Mouse (Mus musculus): Measurements from ENCODE around the gene Nxt1. TPM values are rescaled to one million over a fixed set of nuclear protein-coding genes. Genes with fewer than 3 reads are reported as not detected.

Nxt1 gene
- polyA plus RNA-seq, 1 experiment from 2014 or later: 50.4 TPM

- Histone ChIP-seq H3K4me2 (no peak overlapping the region), H3K4me3 (no peak overlapping the region), H3K9ac (no peak overlapping the region), H3K9me3 (no peaks in the 10 kb centered on the region), H3K27me3 (replicated peaks) (no peaks in the 10 kb centered on the region), H3K27ac (replicated peaks) (no peak overlapping the region), H3K36me3 (peaks cover 94% of the 10 kb centered on the region), H3K4me1 (peaks cover 14% of the 10 kb centered on the region)
- 90% methylated on average over 6 of the region's 6 CpGs for WGBS
- no peak for ATAC-seq (ENCODE audit: extremely low read depth, insufficient number of reproducible peaks, low FRiP score, low TSS enrichment)
Measured at GRCm38 (mm10) chr2:148689444-148690140, 17.2 kb downstream of the Nxt1 start.

- Histone ChIP-seq H3K4me2 (no peak overlapping the region), H3K9me3 (no peaks in the 10 kb centered on the region), H3K9ac (no peak overlapping the region), H3K27ac (replicated peaks) (no peak overlapping the region), H3K27me3 (replicated peaks) (no peaks in the 10 kb centered on the region), H3K36me3 (peaks cover 94% of the 10 kb centered on the region), H3K4me1 (peaks cover 14% of the 10 kb centered on the region), H3K4me3 (no peak overlapping the region)
- WGBS: 93% methylated on average over 3 of the region's 3 CpGs
- no peak for ATAC-seq (ENCODE audit: extremely low read depth, insufficient number of reproducible peaks, low FRiP score, low TSS enrichment)
Measured at GRCm38 (mm10) chr2:148690291-148690690, 17.9 kb downstream of the Nxt1 start.

DNA sequence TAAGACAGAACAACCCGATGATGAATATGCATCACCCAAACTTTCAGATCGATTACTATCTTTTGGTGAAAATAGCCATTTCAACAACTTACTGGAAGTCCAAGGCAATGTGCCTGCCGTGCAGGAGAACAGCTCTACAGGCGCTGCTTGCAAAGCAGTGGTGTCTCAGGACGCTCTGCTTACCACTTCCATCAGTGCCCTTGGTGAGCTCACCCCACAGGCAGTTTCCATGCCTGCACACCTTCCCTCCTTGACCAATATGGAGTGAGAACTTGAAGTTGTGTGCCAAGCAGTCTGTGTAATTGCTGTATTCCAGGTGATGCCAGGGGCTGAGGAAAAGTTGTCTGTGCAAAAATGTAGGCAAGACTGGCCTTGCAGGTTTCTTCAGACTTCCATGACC is 18.4 kb downstream of the Nxt1 start:
- Histone ChIP-seq H3K27ac (replicated peaks) (no peak overlapping the region), H3K27me3 (replicated peaks) (no peaks in the 10 kb centered on the region), H3K9me3 (no peaks in the 10 kb centered on the region), H3K4me2 (no peak overlapping the region), H3K4me3 (no peak overlapping the region), H3K36me3 (peaks cover 94% of the 10 kb centered on the region), H3K9ac (no peak overlapping the region), H3K4me1 (peaks cover 14% of the 10 kb centered on the region)
- WGBS: 87% methylated on average over 5 of the region's 5 CpGs
- ATAC-seq (ENCODE audit: extremely low read depth, insufficient number of reproducible peaks, low FRiP score, low TSS enrichment): no peak

GRCm38 (mm10) chr2:148698571-148698970 is 26.2 kb downstream of the Nxt1 start:
- no peaks in the 10 kb centered on the region for H3K27me3 ChIP-seq (replicated peaks)
- H3K27ac ChIP-seq (replicated peaks): no peak overlapping the region
- H3K4me1 ChIP-seq: peaks cover 1% of the 10 kb centered on the region; the same call in 1 of the 2 replicates
- H3K4me2 ChIP-seq: no peak overlapping the region
- H3K9me3 ChIP-seq: no peaks in the 10 kb centered on the region
- ATAC-seq (ENCODE audit: extremely low read depth, insufficient number of reproducible peaks, low FRiP score, low TSS enrichment): no peak
- WGBS: 81% methylated on average over 5 of the region's 5 CpGs
- H3K36me3 ChIP-seq: peaks cover 82% of the 10 kb centered on the region
- H3K9ac ChIP-seq: no peak overlapping the region
- no peak overlapping the region for H3K4me3 ChIP-seq

DNA sequence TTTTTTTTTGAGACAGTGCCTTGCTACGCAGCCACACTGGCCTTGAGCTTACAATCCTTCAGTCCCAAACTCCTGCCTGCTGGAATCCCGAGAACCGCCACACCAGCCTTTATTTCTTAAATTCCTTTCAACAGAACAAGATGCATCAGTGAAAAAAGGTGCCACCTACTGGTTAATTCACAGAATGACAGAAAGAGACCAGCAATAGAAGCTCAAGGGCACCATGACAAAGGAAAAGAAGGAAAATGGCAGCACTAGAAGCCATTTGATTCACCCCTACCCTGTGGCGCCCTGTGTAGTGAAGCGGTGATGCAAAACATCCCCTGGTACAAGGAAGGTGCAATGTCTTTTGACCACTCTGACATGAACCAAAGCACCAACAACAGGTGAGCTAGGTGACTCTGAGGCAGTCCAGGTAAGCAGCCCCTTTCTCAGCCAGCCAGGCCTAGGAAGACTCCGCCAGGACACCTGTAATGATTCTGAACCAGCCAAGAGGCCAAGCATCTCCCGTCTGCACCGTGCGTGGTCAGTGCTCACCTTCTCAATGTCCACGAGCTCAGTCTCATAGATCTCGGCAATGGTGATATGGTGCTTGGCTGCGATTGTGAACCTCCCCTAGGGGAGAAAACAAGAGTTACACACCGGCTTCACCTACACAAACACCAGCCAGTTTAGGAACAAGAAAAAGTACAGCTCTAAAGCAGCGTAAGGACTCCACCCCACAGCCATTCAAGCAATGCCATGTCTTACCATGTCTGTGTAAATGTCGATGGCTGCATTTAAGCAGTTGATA is 34.2 kb downstream of the Nxt1 start:
- Histone ChIP-seq H3K4me1 (no peaks in the 10 kb centered on the region), H3K4me3 (no peak overlapping the region), H3K36me3 (peaks cover 41% of the 10 kb centered on the region), H3K27me3 (replicated peaks) (no peaks in the 10 kb centered on the region), H3K9me3 (no peaks in the 10 kb centered on the region), H3K9ac (no peak overlapping the region), H3K27ac (replicated peaks) (no peak overlapping the region), H3K4me2 (no peak overlapping the region)
- 73% methylated on average over 15 of the region's 15 CpGs for whole genome bisulfite sequencing
- no peak for ATAC-seq (ENCODE audit: extremely low read depth, insufficient number of reproducible peaks, low FRiP score, low TSS enrichment)

DNA sequence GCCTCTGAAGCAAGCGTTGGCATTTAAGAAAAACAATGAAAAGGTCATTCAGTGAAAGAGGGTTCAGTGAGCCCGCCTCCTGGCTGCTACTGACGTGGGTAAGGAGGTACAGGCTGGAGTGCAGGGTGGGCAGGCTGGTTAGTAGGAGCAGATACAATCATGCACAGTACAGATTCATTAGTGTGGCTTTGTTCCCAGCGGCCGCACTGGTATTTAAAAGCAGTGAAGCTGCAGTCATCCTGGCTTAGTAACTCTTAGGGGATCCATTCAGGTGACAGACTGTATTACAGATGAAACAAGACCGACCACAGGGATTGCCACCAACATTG is 34.8 kb downstream of the Nxt1 start:
- Histone ChIP-seq H3K4me1 (no peaks in the 10 kb centered on the region), H3K9me3 (no peaks in the 10 kb centered on the region), H3K27me3 (replicated peaks) (no peaks in the 10 kb centered on the region), H3K4me3 (no peak overlapping the region), H3K9ac (no peak overlapping the region), H3K4me2 (no peak overlapping the region), H3K36me3 (peaks cover 47% of the 10 kb centered on the region), H3K27ac (replicated peaks) (no peak overlapping the region)
- ATAC-seq (ENCODE audit: extremely low read depth, insufficient number of reproducible peaks, low FRiP score, low TSS enrichment): no peak
- WGBS: 77% methylated on average over 6 of the region's 6 CpGs

GRCm38 (mm10) chr2:148712326-148712725 is 39.9 kb downstream of the Nxt1 start:
- H3K27ac ChIP-seq (replicated peaks): no peak overlapping the region
- H3K4me2 ChIP-seq: no peak overlapping the region
- WGBS: 79% methylated on average over 3 of the region's 3 CpGs
- H3K27me3 ChIP-seq (replicated peaks): no peaks in the 10 kb centered on the region
- H3K4me3 ChIP-seq: no peak overlapping the region
- no peak for ATAC-seq (ENCODE audit: extremely low read depth, insufficient number of reproducible peaks, low FRiP score, low TSS enrichment)
- H3K4me1 ChIP-seq: peaks cover 6% of the 10 kb centered on the region
- H3K36me3 ChIP-seq: peaks cover 27% of the 10 kb centered on the region
- no peak overlapping the region for H3K9ac ChIP-seq
- no peaks in the 10 kb centered on the region for H3K9me3 ChIP-seq

GRCm38 (mm10) chr2:148717072-148717471 is 44.7 kb downstream of the Nxt1 start:
- WGBS: 40% methylated on average over 2 of the region's 2 CpGs
- no peak for ATAC-seq (ENCODE audit: extremely low read depth, insufficient number of reproducible peaks, low FRiP score, low TSS enrichment)
- peaks cover 3% of the 10 kb centered on the region; the same call in 1 of the 2 replicates for H3K36me3 ChIP-seq
- H3K4me1 ChIP-seq: peaks cover 20% of the 10 kb centered on the region
- peak overlapping the region; percentile 65 for H3K27ac ChIP-seq (replicated peaks)
- H3K9ac ChIP-seq: 0 out of 2 replicates have a peak overlapping the region, but pooled peaks have one; percentile 24
- H3K4me2 ChIP-seq: no peak overlapping the region; the same call in 1 of the 2 replicates
- no peaks in the 10 kb centered on the region for H3K27me3 ChIP-seq (replicated peaks)
- H3K9me3 ChIP-seq: no peaks in the 10 kb centered on the region
- no peak overlapping the region for H3K4me3 ChIP-seq

DNA sequence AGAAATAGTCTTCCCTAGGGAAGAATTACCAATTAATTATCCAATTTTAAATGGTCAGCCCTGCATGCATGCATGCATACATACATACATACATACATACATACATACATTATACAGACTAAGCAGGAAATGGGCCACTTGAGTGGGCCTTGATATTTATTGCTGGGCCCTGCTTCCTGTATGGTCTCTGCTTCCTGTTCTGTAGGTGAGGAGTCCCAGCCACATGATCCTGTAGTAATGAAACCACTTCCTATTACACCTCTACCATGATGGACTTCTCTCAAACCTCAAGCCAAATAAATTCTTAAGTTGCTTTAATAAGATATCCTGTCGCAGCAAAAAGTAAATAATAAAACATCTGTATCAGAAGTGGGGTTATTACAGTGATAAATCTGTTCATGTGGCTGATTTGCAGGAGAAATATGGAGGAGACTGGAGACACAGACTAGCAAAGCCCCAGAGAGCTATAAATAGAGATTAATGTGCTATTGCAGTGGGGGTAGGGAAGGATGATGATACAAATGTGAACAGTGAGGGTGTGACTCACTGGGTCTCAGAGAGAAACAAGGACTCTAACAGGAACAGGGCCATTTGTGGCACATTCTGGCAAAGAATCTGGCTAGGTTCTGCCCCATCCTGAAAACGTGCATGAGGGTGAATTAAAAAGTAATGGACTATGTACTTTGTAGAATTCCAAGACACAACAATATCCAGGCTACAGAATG is 47.0 kb downstream of the Nxt1 start:
- WGBS: 67% methylated on average over 2 of the region's 2 CpGs
- H3K4me3 ChIP-seq: no peak overlapping the region
- no peaks in the 10 kb centered on the region for H3K27me3 ChIP-seq (replicated peaks)
- H3K9ac ChIP-seq: no peak overlapping the region
- H3K36me3 ChIP-seq: no peaks in the 10 kb centered on the region
- no peaks in the 10 kb centered on the region for H3K9me3 ChIP-seq
- no peak for ATAC-seq (ENCODE audit: extremely low read depth, insufficient number of reproducible peaks, low FRiP score, low TSS enrichment)
- no peak overlapping the region for H3K4me2 ChIP-seq
- H3K4me1 ChIP-seq: peaks cover 20% of the 10 kb centered on the region
- H3K27ac ChIP-seq (replicated peaks): 0 out of 2 replicates have a peak overlapping the region, but pooled peaks have one; percentile 3
